Mouse (Mus musculus) heart, postnatal 25 days (tissue): Measurements from ENCODE around the gene Pitpnm1. TPM values are rescaled to one million over a fixed set of nuclear protein-coding genes. Genes with fewer than 3 reads are reported as not detected.
"Not testable (repeated sequence)": the region's sequence is repeated elsewhere in the genome, so short reads cannot be mapped to it uniquely, and the experiment has no call there.

Experiments used
- DNase-seq: peaks from one replicate; pipeline ENCODE4 v3.0.0; 2022; ENCODE audit warnings: low spot score
- intact Hi-C: fragments of 180-260 bp; cut with DNase I; formaldehyde crosslinking; loops from one replicate; pipeline ENCODE4 v1.15.1; 2025
- total RNA-seq, 2 experiments: library from RNA; stranded (reverse); gene quantifications; 2 replicates each; pipeline ENCODE4 v1.2.3; 2021

Pitpnm1 gene
- total RNA-seq: 10 to 100 TPM; 20.8 to 22.1 TPM

GRCm38 (mm10) chr19:4099837-4100717 lies at the start of gene Pitpnm1:
Gene Pitpnm1 (plus strand): TSS chr19:4099998.
- DNase-seq: peak; percentile 73
- intact Hi-C loops: loop anchor here (2.0 kb wide), 2 partner anchors 19 to 129 kb away; no protein-coding TSS in a partner anchor

- DNase-seq: no peak
- intact Hi-C loops: no loop called here
Measured at GRCm38 (mm10) chr19:4051016-4051415, 48.8 kb upstream of the Pitpnm1 start.

GRCm38 (mm10) chr19:4051741-4052515 lies 47.9 kb upstream of the Pitpnm1 start:
- intact Hi-C loops: no loop called here
- no peak for DNase-seq

- intact Hi-C loops: no loop called here
- DNase-seq: no peak
Measured at GRCm38 (mm10) chr19:4052516-4053030, 47.2 kb upstream of the Pitpnm1 start.

GRCm38 (mm10) chr19:4054613-4055012 lies 45.2 kb upstream of the Pitpnm1 start:
- intact Hi-C loops: no loop called here

GRCm38 (mm10) chr19:4055216-4055946 lies 44.4 kb upstream of the Pitpnm1 start:
- intact Hi-C loops: no loop called here

More at GRCm38 (mm10) chr19:4054613-4055012, 45.2 kb upstream of the Pitpnm1 start:
- no peak for DNase-seq

GRCm38 (mm10) chr19:4055947-4056693 lies 43.7 kb upstream of the Pitpnm1 start:
- intact Hi-C loops: no loop called here
- no peak for DNase-seq

More at GRCm38 (mm10) chr19:4055216-4055946, 44.4 kb upstream of the Pitpnm1 start:
- DNase-seq: no peak

- intact Hi-C loops: no loop called here
- DNase-seq: no peak
Measured at GRCm38 (mm10) chr19:4056727-4057126, 43.1 kb upstream of the Pitpnm1 start.

GRCm38 (mm10) chr19:4057389-4057788 lies 42.4 kb upstream of the Pitpnm1 start:
- DNase-seq: no peak
- intact Hi-C loops: no loop called here

- intact Hi-C loops: no loop called here
- DNase-seq: no peak
Measured at GRCm38 (mm10) chr19:4057962-4058361, 41.8 kb upstream of the Pitpnm1 start.

GRCm38 (mm10) chr19:4058581-4058980 lies 41.2 kb upstream of the Pitpnm1 start:
- intact Hi-C loops: no loop called here
- DNase-seq: no peak

- no peak for DNase-seq
- intact Hi-C loops: no loop called here
Measured at GRCm38 (mm10) chr19:4059069-4059740, 40.6 kb upstream of the Pitpnm1 start, which contains the start of gene Gstp3. Gene Gstp3 (minus strand): TSS chr19:4059569.

GRCm38 (mm10) chr19:4060044-4060898 lies 39.5 kb upstream of the Pitpnm1 start:
- intact Hi-C loops: not testable (repeated sequence)

GRCm38 (mm10) chr19:4060899-4061465 lies 38.8 kb upstream of the Pitpnm1 start:
- intact Hi-C loops: no loop called here
- no peak for DNase-seq

More at GRCm38 (mm10) chr19:4060044-4060898, 39.5 kb upstream of the Pitpnm1 start:
- DNase-seq: not testable (repeated sequence)

GRCm38 (mm10) chr19:4063357-4063756 lies 36.4 kb upstream of the Pitpnm1 start:
- intact Hi-C loops, DNase-seq: not testable (repeated sequence)

- DNase-seq, intact Hi-C loops: not testable (repeated sequence)
Measured at GRCm38 (mm10) chr19:4064501-4064900, 35.3 kb upstream of the Pitpnm1 start.

GRCm38 (mm10) chr19:4066280-4066679 lies 33.5 kb upstream of the Pitpnm1 start:
- intact Hi-C loops: no loop called here
- DNase-seq: no peak
